Mouse (Mus musculus) ES-Bruce4 (cell line): Measurements from ENCODE around the gene Atg16l2.

Source experiments
- EP300 ChIP-seq: IDR thresholded peaks from 2 replicates; pipeline ENCODE4 v1.6.1; 2011; ENCODE audit warnings: low read depth, low read length; ENCODE audit not compliant: insufficient read depth
- POLR2A ChIP-seq: IDR thresholded peaks from one replicate; pipeline ENCODE4 v1.8.1; 2011; ENCODE audit warnings: low read length; ENCODE audit not compliant: insufficient read depth

GRCm38 (mm10) chr7:101249173-101249572 lies 52.9 kb downstream of the Atg16l2 start:
- TF ChIP-seq EP300: no peak
- TF ChIP-seq POLR2A: no peak
